Mouse (Mus musculus): ENCODE measurements around the gene Gcsh.

DNA sequence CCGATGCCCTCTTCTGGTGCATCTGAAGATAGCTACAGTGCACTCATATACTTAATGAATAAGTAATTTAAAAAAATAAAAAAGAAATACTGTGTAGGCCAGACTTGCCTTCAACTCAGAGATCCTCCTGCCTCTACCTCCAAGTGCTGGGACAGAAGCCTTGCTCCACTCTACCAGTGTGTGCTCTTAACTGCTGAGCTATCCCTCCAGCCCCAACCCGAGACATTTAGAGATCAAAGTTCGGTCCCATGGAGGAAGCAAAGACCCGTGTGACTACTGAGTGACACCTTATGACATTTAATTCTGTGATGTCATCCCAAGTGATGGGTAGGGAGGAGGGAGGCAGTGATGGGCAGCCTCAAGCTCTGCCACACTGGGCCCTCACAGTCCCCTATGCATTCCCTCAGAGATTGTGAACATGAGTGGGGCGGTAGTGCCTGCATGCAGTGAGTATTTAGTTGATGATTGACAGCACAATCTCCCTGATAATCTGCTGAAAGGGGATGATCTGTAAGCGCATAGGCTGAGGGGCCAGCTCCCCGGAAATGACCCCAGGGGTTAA, 44.1 kb upstream of the Gcsh start:
- TF ChIP-seq CTCF (IDR thresholded peaks at IDR 0.05; ENCODE audit: low read depth) (no peak), EP300 (IDR thresholded peaks at IDR 0.05; ENCODE audit: low read depth) (no peak)
